Mouse (Mus musculus): ENCODE data around the gene Abl1. TPM values are rescaled to one million over a fixed set of nuclear protein-coding genes. Genes with fewer than 3 reads are reported as not detected.

The Abl1 gene
- polyA plus RNA-seq, 1 experiment from 2014 or later = 53.2 TPM

DNA sequence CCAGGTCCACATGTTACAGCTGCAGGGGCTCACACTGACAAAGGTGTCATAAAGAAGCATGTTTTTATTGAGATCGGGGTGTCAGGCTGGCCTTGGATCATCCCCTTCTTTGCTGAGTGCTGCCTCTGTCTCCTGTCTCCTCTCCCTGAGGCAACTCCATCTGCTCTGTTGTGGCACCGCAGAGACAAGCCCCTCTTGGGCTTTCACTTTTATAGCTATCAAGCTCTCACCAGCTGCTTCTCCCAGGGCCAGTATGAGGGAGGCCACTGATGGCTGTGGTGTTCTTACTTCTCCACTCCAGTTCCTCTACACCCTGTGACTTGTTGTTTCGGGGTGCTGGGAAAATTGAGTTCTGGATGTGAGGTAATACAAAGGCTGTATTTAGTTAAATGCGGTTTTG lies 80.9 kb downstream of the Abl1 start:
- WGBS = 38% methylated on average over 4 of the region's 4 CpGs

DNA sequence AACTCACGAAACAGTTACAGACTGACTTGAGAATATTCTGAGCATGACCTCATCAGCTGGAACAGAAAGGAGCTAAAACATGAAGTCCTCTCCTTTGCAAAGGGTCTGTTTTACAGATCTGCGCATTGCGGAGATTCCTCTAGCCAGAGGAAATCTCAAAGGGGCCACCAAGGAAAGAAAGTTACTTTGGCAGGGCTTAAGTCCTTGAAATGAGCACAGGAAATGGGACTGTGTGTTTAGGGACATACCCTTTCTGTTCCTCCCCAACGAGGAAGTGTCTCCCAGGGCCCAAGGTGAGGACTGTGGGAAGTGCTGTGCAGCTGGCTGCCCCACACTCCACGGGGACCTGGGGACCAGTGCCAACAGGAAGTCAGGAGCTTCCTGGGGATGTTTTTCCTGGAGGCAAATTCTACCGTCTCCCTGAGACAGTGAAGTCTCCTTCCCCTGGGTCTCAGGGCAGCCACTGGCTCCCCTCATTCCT lies 81.5 kb downstream of the Abl1 start:
- H3K4me2 ChIP-seq = peak overlapping the region; percentile 18; the same call in 1 of the 2 replicates
- H3K27ac ChIP-seq = peak overlapping the region; percentile 82
- peaks cover 67% of the 10 kb centered on the region for H3K4me1 ChIP-seq
- H3K27me3 ChIP-seq = no peaks in the 10 kb centered on the region
- H3K4me3 ChIP-seq = no peak overlapping the region
- 21% methylated on average over 6 of the region's 6 CpGs for WGBS
- peaks cover 12% of the 10 kb centered on the region; the same call in 1 of the 2 replicates for H3K36me3 ChIP-seq
- ATAC-seq (ENCODE audit: insufficient number of reproducible peaks, insufficient read depth, low FRiP score, low TSS enrichment, low read depth) = no peak
- H3K9ac ChIP-seq = peak overlapping the region; percentile 51; the same call in 1 of the 2 replicates
- no peaks in the 10 kb centered on the region for H3K9me3 ChIP-seq

More for the DNA sequence above, 80.9 kb downstream of the Abl1 start:
- H3K27ac ChIP-seq = peak overlapping the region; percentile 82
- peaks cover 73% of the 10 kb centered on the region for H3K4me1 ChIP-seq
- H3K4me3 ChIP-seq = no peak overlapping the region
- peak overlapping the region; percentile 51 for H3K9ac ChIP-seq
- no peaks in the 10 kb centered on the region for H3K9me3 ChIP-seq
- H3K4me2 ChIP-seq = peak overlapping the region; percentile 18
- H3K27me3 ChIP-seq = no peaks in the 10 kb centered on the region
- ATAC-seq (ENCODE audit: insufficient number of reproducible peaks, insufficient read depth, low FRiP score, low TSS enrichment, low read depth) = no peak
- peaks cover 7% of the 10 kb centered on the region; the same call in 1 of the 2 replicates for H3K36me3 ChIP-seq

DNA sequence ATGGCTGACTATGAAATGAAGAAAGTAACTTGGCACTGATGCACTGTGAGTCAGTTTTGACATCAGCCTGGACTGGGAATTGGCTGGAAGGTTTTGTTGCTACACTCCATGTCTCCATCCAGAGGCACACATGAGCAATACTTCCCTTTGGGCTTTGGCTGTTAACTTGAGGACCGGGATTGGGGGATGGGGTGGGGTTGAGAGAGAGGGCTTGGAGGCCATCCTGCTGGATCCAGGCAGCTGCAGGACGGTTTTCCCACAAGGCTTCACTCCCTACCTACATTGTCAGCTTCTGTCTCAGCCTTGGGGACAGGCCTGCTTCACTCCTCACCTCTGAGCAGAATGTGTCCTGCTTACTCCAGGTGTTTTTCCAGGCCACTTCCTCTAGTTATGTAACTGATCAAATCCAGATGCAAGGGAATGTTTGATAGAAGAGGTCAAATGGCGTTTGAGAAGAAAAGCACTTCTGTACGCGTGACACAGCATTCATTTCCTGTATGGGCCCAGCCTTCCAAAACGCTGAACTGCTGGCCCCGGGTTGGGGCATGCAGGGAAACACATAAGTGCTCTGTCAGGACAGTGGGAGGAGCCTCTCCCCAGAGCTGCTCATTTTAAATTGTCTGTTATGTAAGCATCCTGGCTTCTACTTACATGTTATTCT lies 82.7 kb downstream of the Abl1 start:
- ATAC-seq (ENCODE audit: insufficient number of reproducible peaks, insufficient read depth, low FRiP score, low TSS enrichment, low read depth) = no peak
- WGBS = 8% methylated on average over 7 of the region's 7 CpGs
- Histone ChIP-seq H3K4me3 (peak overlapping the region; percentile 7; the same call in 1 of the 2 replicates), H3K9ac (0 out of 2 replicates have a peak overlapping the region, but pooled peaks have one; percentile 16), H3K27me3 (no peaks in the 10 kb centered on the region), H3K36me3 (peaks cover 19% of the 10 kb centered on the region), H3K4me1 (peaks cover 62% of the 10 kb centered on the region), H3K4me2 (peak overlapping the region; percentile 20), H3K9me3 (no peaks in the 10 kb centered on the region), H3K27ac (peak overlapping the region; percentile 82)

DNA sequence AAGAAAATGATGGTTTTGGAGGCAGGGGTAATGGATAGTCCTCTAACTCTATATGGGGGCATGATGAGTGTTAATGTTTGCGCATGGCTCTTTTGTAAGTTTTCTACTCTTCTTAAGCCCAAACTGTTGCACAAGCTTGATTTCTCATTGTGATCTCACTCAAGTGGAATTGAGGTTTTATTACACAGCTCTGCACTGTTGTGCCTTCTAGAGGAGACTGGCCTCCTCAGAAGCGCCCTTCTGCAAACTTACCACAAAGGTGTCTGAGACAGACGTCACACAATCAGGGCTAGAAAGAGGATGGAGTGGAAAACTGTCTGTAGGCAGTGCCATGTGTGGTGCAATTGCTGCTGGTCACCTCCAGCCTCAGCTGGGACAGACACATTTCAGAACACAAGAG lies 88.3 kb downstream of the Abl1 start:
- no peak overlapping the region for H3K9ac ChIP-seq
- no peak for ATAC-seq (ENCODE audit: insufficient number of reproducible peaks, insufficient read depth, low FRiP score, low TSS enrichment, low read depth)
- H3K36me3 ChIP-seq = peaks cover 67% of the 10 kb centered on the region
- no peaks in the 10 kb centered on the region for H3K9me3 ChIP-seq
- H3K27me3 ChIP-seq = no peaks in the 10 kb centered on the region
- peaks cover 18% of the 10 kb centered on the region for H3K4me1 ChIP-seq
- no peak overlapping the region for H3K4me2 ChIP-seq
- no peak overlapping the region for H3K4me3 ChIP-seq
- WGBS = 96% methylated on average over 3 of the region's 3 CpGs
- no peak overlapping the region for H3K27ac ChIP-seq

DNA sequence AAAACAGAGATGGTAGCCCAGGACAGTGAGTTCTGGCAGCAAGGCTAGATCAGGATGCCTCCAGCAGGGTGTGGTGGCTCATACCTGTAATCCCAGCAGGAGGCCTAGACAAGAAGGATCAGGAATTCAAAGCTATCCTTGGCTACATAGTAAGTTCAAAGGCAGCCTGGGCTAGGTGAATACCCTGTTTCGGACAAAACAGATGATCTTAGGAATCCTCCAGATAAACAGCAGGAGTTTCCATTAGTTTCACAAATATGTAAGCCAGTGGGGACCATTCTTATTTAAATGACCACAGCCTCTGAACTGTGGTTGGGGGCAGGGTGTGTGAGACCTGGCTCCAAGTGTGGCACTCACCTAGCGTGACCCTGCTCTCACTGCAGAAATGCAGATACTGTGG lies 91.1 kb downstream of the Abl1 start:
- Histone ChIP-seq H3K4me2 (no peak overlapping the region), H3K36me3 (peaks cover 86% of the 10 kb centered on the region), H3K4me1 (no peaks in the 10 kb centered on the region), H3K4me3 (no peak overlapping the region), H3K9me3 (no peaks in the 10 kb centered on the region), H3K27ac (no peak overlapping the region), H3K27me3 (no peaks in the 10 kb centered on the region), H3K9ac (no peak overlapping the region)
- 94% methylated on average over 2 of the region's 2 CpGs for WGBS
- ATAC-seq (ENCODE audit: insufficient number of reproducible peaks, insufficient read depth, low FRiP score, low TSS enrichment, low read depth) = no peak

DNA sequence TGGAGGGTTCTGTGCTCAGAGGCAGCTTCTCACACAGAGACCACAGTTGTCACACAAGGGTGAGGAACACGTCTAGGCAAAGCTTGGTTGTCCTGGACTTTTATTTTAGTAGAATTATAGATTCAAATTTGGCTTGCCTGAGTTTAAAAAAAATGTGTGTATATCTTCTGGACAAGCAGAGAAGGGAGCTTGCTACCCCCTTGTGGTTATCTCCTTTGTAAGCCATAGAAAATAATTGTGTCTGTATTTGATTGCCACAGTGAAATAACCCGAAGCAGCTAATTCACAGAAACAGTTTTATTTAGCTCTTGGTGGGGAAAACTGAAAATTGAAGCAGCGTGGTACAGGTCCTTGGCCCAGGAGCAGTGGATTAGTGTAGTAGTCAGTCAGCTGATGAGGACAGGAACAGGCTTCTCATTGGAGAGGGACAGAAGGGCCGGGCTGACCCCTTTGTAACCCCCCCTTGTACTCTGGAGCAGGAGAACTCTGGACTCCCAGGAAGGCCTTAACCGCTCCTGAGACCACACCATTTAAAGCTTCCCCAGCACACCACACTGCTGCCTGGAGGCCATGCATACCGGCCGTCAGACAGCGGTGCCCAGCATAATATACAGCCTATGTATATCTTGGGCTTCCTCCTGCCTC lies 94.9 kb downstream of the Abl1 start:
- H3K4me1 ChIP-seq = no peaks in the 10 kb centered on the region
- H3K27me3 ChIP-seq = no peaks in the 10 kb centered on the region
- H3K27ac ChIP-seq = no peak overlapping the region
- H3K4me3 ChIP-seq = no peak overlapping the region
- H3K9ac ChIP-seq = no peak overlapping the region
- no peaks in the 10 kb centered on the region for H3K9me3 ChIP-seq
- peaks cover 96% of the 10 kb centered on the region for H3K36me3 ChIP-seq
- 57% methylated on average over 8 of the region's 8 CpGs for WGBS
- ATAC-seq (ENCODE audit: insufficient number of reproducible peaks, insufficient read depth, low FRiP score, low TSS enrichment, low read depth) = no peak
- no peak overlapping the region for H3K4me2 ChIP-seq

DNA sequence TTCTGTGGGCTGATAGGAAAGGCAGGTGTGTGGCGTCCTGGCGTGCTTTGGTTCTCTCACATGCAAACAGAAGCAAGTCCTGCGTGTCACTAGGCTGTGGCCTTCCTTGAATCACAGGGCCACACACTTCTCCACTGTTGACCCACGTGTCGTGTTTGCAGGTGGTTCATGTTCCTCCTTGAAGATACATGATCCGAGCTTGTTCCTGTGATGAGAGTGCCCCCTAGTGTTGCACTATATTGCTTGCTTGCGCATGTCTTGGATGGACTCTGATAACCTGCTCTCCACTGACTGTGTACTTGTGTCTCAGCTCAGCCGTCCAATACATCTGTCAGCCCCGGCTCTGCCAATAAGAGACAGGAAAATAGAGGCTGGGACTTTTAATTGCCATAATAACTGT lies 96.9 kb downstream of the Abl1 start:
- Histone ChIP-seq H3K27ac (no peak overlapping the region), H3K27me3 (no peaks in the 10 kb centered on the region), H3K36me3 (peaks cover 96% of the 10 kb centered on the region), H3K9ac (no peak overlapping the region), H3K4me1 (no peaks in the 10 kb centered on the region), H3K4me2 (no peak overlapping the region), H3K4me3 (no peak overlapping the region), H3K9me3 (no peaks in the 10 kb centered on the region)
- ATAC-seq (ENCODE audit: insufficient number of reproducible peaks, insufficient read depth, low FRiP score, low TSS enrichment, low read depth) = no peak
- 35% methylated on average over 9 of the region's 9 CpGs for WGBS

DNA sequence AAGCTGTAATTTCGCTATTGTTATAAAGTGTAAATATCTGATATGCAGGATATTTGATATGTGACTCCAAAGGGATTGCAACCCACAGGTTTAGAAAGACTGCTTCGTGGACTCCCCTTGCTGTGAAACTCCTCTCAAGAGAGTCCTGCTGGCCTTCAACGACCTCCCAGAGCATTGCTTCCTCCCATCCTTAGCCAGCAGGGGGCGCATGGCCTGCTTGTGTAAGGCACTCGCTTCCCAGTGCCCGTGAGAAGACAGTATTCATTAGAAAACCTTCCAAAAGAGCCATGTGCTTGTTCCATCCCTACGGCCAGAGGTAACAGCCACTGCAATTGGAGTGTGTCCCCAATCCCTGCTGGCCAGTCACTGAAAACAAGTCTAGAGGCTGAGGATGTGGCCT lies 98.9 kb downstream of the Abl1 start:
- WGBS = 16% methylated on average over 7 of the region's 7 CpGs
- no peak overlapping the region for H3K27ac ChIP-seq
- ATAC-seq (ENCODE audit: insufficient number of reproducible peaks, insufficient read depth, low FRiP score, low TSS enrichment, low read depth) = no peak
- peaks cover 96% of the 10 kb centered on the region for H3K36me3 ChIP-seq
- H3K4me1 ChIP-seq = no peaks in the 10 kb centered on the region
- no peak overlapping the region for H3K9ac ChIP-seq
- H3K27me3 ChIP-seq = no peaks in the 10 kb centered on the region
- no peaks in the 10 kb centered on the region for H3K9me3 ChIP-seq
- no peak overlapping the region for H3K4me3 ChIP-seq
- H3K4me2 ChIP-seq = no peak overlapping the region

DNA sequence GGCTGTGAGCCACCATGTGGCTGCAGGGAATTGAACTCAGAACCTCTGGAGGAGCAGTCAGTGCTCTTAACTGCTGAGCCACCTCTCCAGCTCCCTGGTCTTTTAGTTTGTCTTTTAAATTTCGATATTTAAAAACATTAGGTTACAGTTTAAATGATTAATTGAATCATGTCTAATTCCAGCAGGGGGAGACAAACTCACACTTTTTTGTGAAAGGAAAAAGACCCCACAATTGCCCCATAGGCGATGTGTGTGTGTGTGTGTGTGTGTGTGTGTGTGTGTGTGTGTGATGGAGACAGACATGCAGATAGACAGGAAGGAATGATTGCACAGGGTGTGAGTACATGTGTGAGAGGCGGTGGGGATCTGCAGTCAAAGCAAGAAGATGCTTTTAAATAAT lies 100.1 kb downstream of the Abl1 start:
- H3K4me2 ChIP-seq = no peak overlapping the region
- no peak overlapping the region for H3K9ac ChIP-seq
- H3K4me3 ChIP-seq = no peak overlapping the region
- WGBS = 82% methylated on average over 3 of the region's 3 CpGs
- no peak overlapping the region for H3K27ac ChIP-seq
- H3K27me3 ChIP-seq = no peaks in the 10 kb centered on the region
- ATAC-seq (ENCODE audit: insufficient number of reproducible peaks, insufficient read depth, low FRiP score, low TSS enrichment, low read depth) = no peak
- no peaks in the 10 kb centered on the region for H3K4me1 ChIP-seq
- peaks cover 96% of the 10 kb centered on the region for H3K36me3 ChIP-seq
- H3K9me3 ChIP-seq = no peaks in the 10 kb centered on the region

DNA sequence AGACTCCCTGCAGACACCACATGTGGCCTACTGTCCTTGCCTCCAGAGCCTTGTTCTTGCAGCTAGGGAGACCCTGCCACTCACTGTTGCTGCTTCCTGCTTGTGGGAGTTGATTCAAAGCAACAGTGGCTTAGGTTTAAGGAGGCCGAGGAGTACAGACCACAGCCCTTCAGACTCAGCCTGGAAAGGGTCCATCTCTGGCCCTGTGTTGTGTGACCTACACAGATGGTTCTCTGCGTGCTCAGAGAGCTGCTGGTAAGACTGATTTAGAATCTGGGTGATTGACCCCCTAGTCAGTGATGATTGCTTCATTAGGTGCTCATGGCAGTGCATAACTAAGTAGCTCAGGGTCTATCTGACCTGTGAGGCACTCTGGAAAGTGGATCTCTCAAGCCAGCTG lies 101.0 kb downstream of the Abl1 start:
- no peaks in the 10 kb centered on the region for H3K9me3 ChIP-seq
- WGBS = 88% methylated on average over 2 of the region's 2 CpGs
- no peak overlapping the region for H3K9ac ChIP-seq
- H3K36me3 ChIP-seq = peaks cover 97% of the 10 kb centered on the region
- no peak overlapping the region for H3K4me2 ChIP-seq
- H3K27me3 ChIP-seq = no peaks in the 10 kb centered on the region
- no peak for ATAC-seq (ENCODE audit: insufficient number of reproducible peaks, insufficient read depth, low FRiP score, low TSS enrichment, low read depth)
- no peaks in the 10 kb centered on the region for H3K4me1 ChIP-seq
- H3K27ac ChIP-seq = no peak overlapping the region
- H3K4me3 ChIP-seq = no peak overlapping the region

DNA sequence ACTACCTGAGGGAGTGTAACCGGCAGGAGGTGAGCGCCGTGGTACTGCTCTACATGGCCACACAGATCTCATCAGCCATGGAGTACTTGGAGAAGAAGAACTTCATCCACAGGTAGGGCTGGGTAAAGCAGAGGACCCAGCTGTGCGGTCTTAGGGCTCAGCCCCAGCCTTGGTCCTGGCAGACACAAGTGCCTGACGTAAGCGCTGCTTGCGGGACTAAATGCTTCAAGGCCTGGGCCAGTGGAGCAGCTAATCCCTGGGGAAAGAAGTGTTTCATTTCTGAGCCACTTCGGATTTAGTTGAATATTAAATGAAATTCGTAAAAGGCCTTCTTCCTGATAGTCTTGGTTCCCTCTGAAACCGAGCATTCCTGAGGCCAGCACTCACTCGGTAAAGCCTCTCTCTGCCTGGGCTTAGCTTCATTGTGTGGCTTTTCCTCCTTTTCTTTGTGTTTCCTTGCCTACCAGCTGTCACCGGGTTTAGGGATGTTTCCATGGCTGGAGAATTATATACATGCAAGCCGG lies 102.6 kb downstream of the Abl1 start:
- no peak for ATAC-seq (ENCODE audit: insufficient number of reproducible peaks, insufficient read depth, low FRiP score, low TSS enrichment, low read depth)
- no peaks in the 10 kb centered on the region for H3K27me3 ChIP-seq
- no peak overlapping the region for H3K4me3 ChIP-seq
- H3K4me2 ChIP-seq = no peak overlapping the region
- H3K9me3 ChIP-seq = no peaks in the 10 kb centered on the region
- H3K9ac ChIP-seq = no peak overlapping the region
- H3K27ac ChIP-seq = no peak overlapping the region
- no peaks in the 10 kb centered on the region for H3K4me1 ChIP-seq
- WGBS = 83% methylated on average over 13 of the region's 13 CpGs
- H3K36me3 ChIP-seq = peaks cover 96% of the 10 kb centered on the region

DNA sequence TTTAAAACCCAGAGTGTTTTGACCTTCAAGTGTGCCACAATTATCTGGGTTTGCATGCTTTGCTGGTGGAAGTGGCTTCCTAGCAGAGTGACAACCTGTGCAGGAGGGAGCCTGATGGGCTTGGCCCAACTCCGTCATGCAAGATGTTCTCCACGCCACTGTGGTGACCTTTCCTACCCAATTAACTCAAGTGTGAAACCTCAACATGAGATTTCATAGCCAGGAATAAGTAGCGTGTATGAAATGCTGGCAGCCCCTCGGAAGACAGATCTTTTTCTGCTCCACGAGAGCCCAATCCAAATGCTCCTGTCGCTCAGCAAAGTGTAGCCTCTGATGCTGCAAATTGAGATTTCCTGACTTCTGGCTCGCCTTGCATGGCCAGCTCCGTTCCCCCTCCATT lies 103.1 kb downstream of the Abl1 start:
- H3K4me1 ChIP-seq = no peaks in the 10 kb centered on the region
- H3K4me3 ChIP-seq = no peak overlapping the region
- no peaks in the 10 kb centered on the region for H3K27me3 ChIP-seq
- H3K9ac ChIP-seq = no peak overlapping the region
- peaks cover 96% of the 10 kb centered on the region for H3K36me3 ChIP-seq
- H3K27ac ChIP-seq = no peak overlapping the region
- no peak overlapping the region for H3K4me2 ChIP-seq
- no peaks in the 10 kb centered on the region for H3K9me3 ChIP-seq
- ATAC-seq (ENCODE audit: insufficient number of reproducible peaks, insufficient read depth, low FRiP score, low TSS enrichment, low read depth) = no peak
- 89% methylated on average over 8 of the region's 8 CpGs for WGBS
